Mouse (Mus musculus) C2C12 (cell line): Measurements from ENCODE around the gene Gtpbp3.
"Not testable (repeated sequence)": the region's sequence is repeated elsewhere in the genome, so short reads cannot be mapped to it uniquely, and the experiment has no call there.

ENCODE experiments used
- CEBPB ChIP-seq: IDR thresholded peaks from one replicate; pipeline ENCODE4 v1.6.1; 2011; ENCODE audit warnings: low read depth, mild to moderate bottlenecking, control low read depth, moderate library complexity
- CTCF ChIP-seq: IDR thresholded peaks from one replicate; pipeline ENCODE4 v1.5.1; 2011; ENCODE audit not compliant: control insufficient read depth, insufficient read depth, insufficient read length
- FOSL1 ChIP-seq: IDR thresholded peaks from one replicate; pipeline ENCODE4 v1.8.0; 2011; ENCODE audit warnings: mild to moderate bottlenecking, low read length; ENCODE audit not compliant: poor library complexity, insufficient read depth, severe bottlenecking
- MAX ChIP-seq: IDR thresholded peaks from one replicate; pipeline ENCODE4 v1.6.1; 2011; ENCODE audit warnings: mild to moderate bottlenecking, control low read depth
- MYOD1 ChIP-seq: IDR thresholded peaks from one replicate; pipeline ENCODE4 v1.6.1; 2011; ENCODE audit warnings: low read depth; ENCODE audit not compliant: control insufficient read depth, insufficient read length
- MYOG ChIP-seq: IDR thresholded peaks from one replicate; pipeline ENCODE4 v1.6.1; 2011; ENCODE audit not compliant: control insufficient read depth, insufficient read length; ENCODE audit errors: extremely low read depth
- USF1 ChIP-seq: IDR thresholded peaks from one replicate; pipeline ENCODE4 v1.6.1; 2011; ENCODE audit warnings: low read depth, mild to moderate bottlenecking, control low read depth, moderate library complexity

DNA sequence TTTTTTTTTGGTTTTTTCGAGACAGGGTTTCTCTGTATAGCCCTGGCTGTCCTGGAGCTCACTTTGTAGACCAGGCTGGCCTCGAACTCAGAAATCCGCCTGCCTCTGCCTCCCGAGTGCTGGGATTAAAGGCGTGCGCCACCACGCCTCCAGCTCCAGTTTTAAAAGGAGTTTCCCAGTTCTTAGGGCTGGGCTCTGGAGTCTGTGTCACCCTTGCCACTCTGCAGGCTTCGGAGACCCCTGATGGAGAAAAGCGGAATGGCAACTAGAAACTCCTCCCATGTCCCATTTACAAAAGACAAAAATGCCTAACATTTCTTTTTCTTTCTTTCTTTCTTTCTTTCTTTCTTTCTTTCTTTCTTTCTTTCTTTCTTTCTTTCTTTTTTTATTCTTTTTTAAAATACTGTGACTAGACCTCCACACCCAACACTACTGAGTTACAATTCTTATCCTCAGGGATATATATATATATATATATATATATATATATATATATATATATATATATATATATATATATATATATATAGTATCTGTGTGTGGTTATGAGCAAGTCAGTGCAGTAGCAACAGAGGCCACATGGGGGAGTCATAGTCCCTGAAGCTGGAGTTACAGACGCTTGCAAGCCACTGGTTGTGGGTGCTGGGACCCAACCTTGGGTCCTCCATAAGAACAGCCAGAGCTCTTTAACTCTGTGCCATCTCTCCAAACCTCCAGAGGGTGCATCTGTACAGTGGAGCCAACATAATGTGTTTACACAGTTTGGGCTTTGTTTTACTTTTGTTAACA is 31.3 kb downstream of the Gtpbp3 start:
- not testable (repeated sequence) for TF ChIP-seq CTCF, MAX, MYOD1, FOSL1, USF1, CEBPB, MYOG
